Mouse (Mus musculus) liver, postnatal 0 days (tissue): Measurements from ENCODE around the gene Fbxl21.

Experiments used
- CTCF ChIP-seq: sonication (generic); IDR thresholded peaks from 2 replicates; pipeline ENCODE4 v1.5.1; 2016; ENCODE audit warnings: antibody characterized with exemption, low read depth
- EP300 ChIP-seq: IDR thresholded peaks from 2 replicates; pipeline ENCODE4 v1.6.1; 2016; ENCODE audit warnings: antibody characterized with exemption, low read depth, mild to moderate bottlenecking

DNA sequence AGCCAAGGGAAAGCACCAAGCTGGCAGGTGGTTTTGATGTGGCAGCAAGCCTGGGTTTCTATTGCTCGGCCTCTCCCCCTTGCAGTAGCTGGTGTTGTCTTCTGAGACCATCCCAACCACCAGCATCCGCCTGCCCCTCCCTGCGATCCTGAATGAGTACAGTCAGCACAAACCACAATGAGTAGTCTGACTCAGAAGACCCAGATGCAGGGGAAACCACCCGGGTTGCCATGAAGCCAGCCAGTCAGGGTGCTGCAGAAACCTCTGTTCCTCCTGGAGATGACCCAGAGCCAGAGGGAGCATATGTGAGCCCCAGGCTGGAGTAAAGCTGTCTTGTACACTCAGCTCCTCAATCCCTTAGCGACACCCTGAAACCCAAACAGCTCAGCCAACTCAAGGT lies 45.5 kb upstream of the Fbxl21 start:
- no peak for TF ChIP-seq EP300
- no peak for TF ChIP-seq CTCF
